Mouse (Mus musculus) intestine, postnatal 0 days (tissue): ENCODE data around the gene Gimap4. TPM values are rescaled to one million over a fixed set of nuclear protein-coding genes. Genes with fewer than 3 reads are reported as not detected.

Source experiments
- ATAC-seq: fragments of 200-750 bp; cut with Nextera tagmentation; 2 replicates; pipeline ENCODE4 v1.8.0; 2017; ENCODE audit warnings: mild to moderate bottlenecking, moderate TSS enrichment, moderate library complexity
- H3K27ac ChIP-seq: fragments of 300-500 bp; sonication (generic); 2 replicates; pipeline ENCODE4 v1.5.1; 2014; ENCODE audit warnings: mild to moderate bottlenecking, low read depth, low read length, moderate library complexity
- H3K27me3 ChIP-seq: fragments of 300-500 bp; sonication (generic); replicated peaks from 2 replicates; pipeline ENCODE4 v1.6.1; 2014; ENCODE audit warnings: low read length, mixed read lengths; ENCODE audit not compliant: control insufficient read depth, insufficient read depth
- H3K36me3 ChIP-seq: fragments of 300-500 bp; sonication (generic); 2 replicates; pipeline ENCODE4 v1.6.1; 2014; ENCODE audit warnings: mild to moderate bottlenecking, moderate library complexity; ENCODE audit not compliant: control insufficient read depth, insufficient read depth
- H3K4me1 ChIP-seq: fragments of 300-500 bp; sonication (generic); replicated peaks from 2 replicates; pipeline ENCODE4 v1.6.1; 2014; ENCODE audit warnings: antibody characterized with exemption, low read length, mixed read lengths; ENCODE audit not compliant: control insufficient read depth, insufficient read depth
- H3K4me2 ChIP-seq: fragments of 300-500 bp; sonication (generic); replicated peaks from 2 replicates; pipeline ENCODE4 v1.6.1; 2014; ENCODE audit warnings: low read depth, mild to moderate bottlenecking, moderate library complexity
- H3K4me3 ChIP-seq: fragments of 300-500 bp; sonication (generic); 2 replicates; pipeline ENCODE4 v1.5.1; 2014; ENCODE audit warnings: low read depth, low read length
- H3K9ac ChIP-seq: fragments of 300-500 bp; sonication (generic); 2 replicates; pipeline ENCODE4 v1.6.1; 2014; ENCODE audit warnings: mild to moderate bottlenecking, low read depth, low read length
- H3K9me3 ChIP-seq: fragments of 300-500 bp; sonication (generic); 2 replicates; pipeline ENCODE4 v1.6.1; 2016; ENCODE audit warnings: mixed run types; ENCODE audit not compliant: control insufficient read depth
- CTCF ChIP-seq: sonication (generic); IDR thresholded peaks from 2 replicates; pipeline ENCODE4 v1.5.1; 2016; ENCODE audit warnings: low read depth, mild to moderate bottlenecking, control low read depth, antibody characterized with exemption, moderate library complexity
- WGBS: fragments of 180-500 bp; shearing (Covaris S2); extraction: QIAGEN DNeasy Blood & Tissue Kit; methylation state at CpG from one replicate; pipeline ENCODE4 v1.1.7; 2014; 5-methylcytosine and 5-hydroxymethylcytosine counted together
- polyA plus RNA-seq: library from polyadenylated mRNA; unstranded; fragments of >200 nt; fragmentation: Nextera tagmentation; extraction: Ambion mirVana; gene quantifications from 2 replicates; pipeline ENCODE4 v1.2.1, GENCODE M21; 2015

Gimap4 gene
- polyA plus RNA-seq, 1 experiment from 2014 or later, result 9.6 TPM

- Histone ChIP-seq H3K4me1 (no peaks in the 10 kb centered on the region), H3K9ac (no peak overlapping the region), H3K27ac (no peak overlapping the region), H3K36me3 (no peaks in the 10 kb centered on the region), H3K4me3 (no peak overlapping the region), H3K9me3 (no peaks in the 10 kb centered on the region), H3K27me3 (no peaks in the 10 kb centered on the region), H3K4me2 (no peak overlapping the region)
- peak; percentile 79 for TF ChIP-seq CTCF
- 22% methylated on average over 4 of the region's 4 CpGs for WGBS
- ATAC-seq, result no peak
Observed at GRCm38 (mm10) chr6:48642764-48643292, 41.5 kb upstream of the Gimap4 start.

- no peak overlapping the region for H3K4me3 ChIP-seq
- no peaks in the 10 kb centered on the region for H3K36me3 ChIP-seq
- WGBS, result 9% methylated on average over 12 of the region's 12 CpGs
- H3K4me2 ChIP-seq, result no peak overlapping the region
- H3K9me3 ChIP-seq, result no peaks in the 10 kb centered on the region
- no peaks in the 10 kb centered on the region for H3K27me3 ChIP-seq
- peak; percentile 93 for TF ChIP-seq CTCF
- H3K27ac ChIP-seq, result no peak overlapping the region
- ATAC-seq, result no peak
- no peaks in the 10 kb centered on the region for H3K4me1 ChIP-seq
- no peak overlapping the region for H3K9ac ChIP-seq
Observed at GRCm38 (mm10) chr6:48645660-48646308, 38.6 kb upstream of the Gimap4 start.

- Histone ChIP-seq H3K9ac (no peak overlapping the region), H3K27me3 (no peaks in the 10 kb centered on the region), H3K36me3 (no peaks in the 10 kb centered on the region), H3K4me1 (no peaks in the 10 kb centered on the region), H3K4me3 (no peak overlapping the region), H3K4me2 (no peak overlapping the region), H3K27ac (no peak overlapping the region), H3K9me3 (no peaks in the 10 kb centered on the region)
- WGBS, result 79% methylated on average over 4 of the region's 4 CpGs
- TF ChIP-seq CTCF, result no peak
- ATAC-seq, result no peak
Observed at GRCm38 (mm10) chr6:48646309-48646690, 38.0 kb upstream of the Gimap4 start.

GRCm38 (mm10) chr6:48646995-48647394 is 37.4 kb upstream of the Gimap4 start, which contains the start of gene Gimap8:
Gene Gimap8, plus strand, starts transcription at chr6:48647234.
- H3K4me1 ChIP-seq, result no peaks in the 10 kb centered on the region
- H3K4me3 ChIP-seq, result no peak within 1 kb of the TSS
- TF ChIP-seq CTCF, result peak; percentile 78
- H3K36me3 ChIP-seq, result no peaks in the 10 kb centered on the region
- H3K9me3 ChIP-seq, result no peaks in the 10 kb centered on the region
- no peak for ATAC-seq
- H3K4me2 ChIP-seq, result peak within 1 kb of the TSS; percentile 3; the same call in 1 of the 2 replicates
- no peaks in the 10 kb centered on the region for H3K27me3 ChIP-seq
- H3K27ac ChIP-seq, result no peak within 1 kb of the TSS
- WGBS, result 20% methylated on average over 3 of the region's 3 CpGs
- no peak within 1 kb of the TSS for H3K9ac ChIP-seq

- H3K36me3 ChIP-seq, result no peaks in the 10 kb centered on the region
- WGBS, result 68% methylated on average over 2 of the region's 2 CpGs
- H3K9ac ChIP-seq, result no peak overlapping the region
- TF ChIP-seq CTCF, result no peak
- no peak for ATAC-seq
- H3K4me3 ChIP-seq, result no peak overlapping the region
- no peaks in the 10 kb centered on the region for H3K9me3 ChIP-seq
- H3K27ac ChIP-seq, result no peak overlapping the region
- H3K4me1 ChIP-seq, result no peaks in the 10 kb centered on the region
- peak overlapping the region; percentile 3; the same call in 1 of the 2 replicates for H3K4me2 ChIP-seq
- H3K27me3 ChIP-seq, result no peaks in the 10 kb centered on the region
Observed at GRCm38 (mm10) chr6:48647611-48648010, 36.7 kb upstream of the Gimap4 start.

- Histone ChIP-seq H3K9ac (no peak overlapping the region), H3K27me3 (no peaks in the 10 kb centered on the region), H3K4me3 (no peak overlapping the region), H3K9me3 (no peaks in the 10 kb centered on the region), H3K4me1 (no peaks in the 10 kb centered on the region), H3K4me2 (no peak overlapping the region), H3K27ac (no peak overlapping the region), H3K36me3 (no peaks in the 10 kb centered on the region)
- TF ChIP-seq CTCF, result no peak
- WGBS, result 91% methylated on average over 4 of the region's 4 CpGs
- ATAC-seq, result no peak
Observed at GRCm38 (mm10) chr6:48648779-48649178, 35.6 kb upstream of the Gimap4 start.
